Mouse (Mus musculus) heart, embryonic 13.5 days (tissue): Measurements from ENCODE around the gene Hccs. TPM values are rescaled to one million over a fixed set of nuclear protein-coding genes. Genes with fewer than 3 reads are reported as not detected.
"Not testable (repeated sequence)": the region's sequence is repeated elsewhere in the genome, so short reads cannot be mapped to it uniquely, and the experiment has no call there.

Experiments
- ATAC-seq: fragments of 200-750 bp; cut with Nextera tagmentation; 2 replicates; pipeline ENCODE4 v1.8.0; 2017; ENCODE audit warnings: moderate TSS enrichment; ENCODE audit not compliant: insufficient number of reproducible peaks, low FRiP score, low TSS enrichment; ENCODE audit errors: extremely low read depth
- H3K27ac ChIP-seq: fragments of 300-500 bp; sonication (generic); replicated peaks from 2 replicates; pipeline ENCODE4 v1.5.1; 2015; ENCODE audit warnings: moderate library complexity, mild to moderate bottlenecking, inconsistent platforms
- H3K27me3 ChIP-seq: fragments of 300-500 bp; sonication (generic); replicated peaks from 2 replicates; pipeline ENCODE4 v1.6.1; 2015; ENCODE audit warnings: mild to moderate bottlenecking, inconsistent platforms
- H3K36me3 ChIP-seq: fragments of 300-500 bp; sonication (generic); 2 replicates; pipeline ENCODE4 v1.6.1; 2015; ENCODE audit warnings: mild to moderate bottlenecking, inconsistent platforms
- H3K4me1 ChIP-seq: fragments of 300-500 bp; sonication (generic); 2 replicates; pipeline ENCODE4 v1.6.1; 2015; ENCODE audit warnings: inconsistent platforms
- H3K4me2 ChIP-seq: fragments of 300-500 bp; sonication (generic); 2 replicates; pipeline ENCODE4 v1.6.1; 2015; ENCODE audit warnings: inconsistent platforms, mild to moderate bottlenecking, moderate library complexity
- H3K4me3 ChIP-seq: fragments of 300-500 bp; sonication (generic); 2 replicates; pipeline ENCODE4 v1.5.1; 2015; ENCODE audit warnings: moderate library complexity, mild to moderate bottlenecking, inconsistent platforms
- H3K9ac ChIP-seq: fragments of 300-500 bp; sonication (generic); 2 replicates; pipeline ENCODE4 v1.6.1; 2015; ENCODE audit warnings: inconsistent platforms, mild to moderate bottlenecking, moderate library complexity
- H3K9me3 ChIP-seq: fragments of 300-500 bp; sonication (generic); 2 replicates; pipeline ENCODE4 v1.6.1; 2016; ENCODE audit warnings: inconsistent platforms
- WGBS: fragments of 180-500 bp; shearing (Covaris S2); methylation state at CpG from one replicate; pipeline ENCODE4 v1.1.7; 2015; ENCODE audit warnings: mixed read lengths; 5-methylcytosine and 5-hydroxymethylcytosine counted together
- polyA plus RNA-seq: library from polyadenylated mRNA; unstranded; fragments of >200 nt; fragmentation: Nextera tagmentation; extraction: Ambion mirVana; gene quantifications from 2 replicates; pipeline ENCODE4 v1.2.1, GENCODE M21; 2015

Hccs gene
- 42.1 and 45.3 TPM in 2 replicates for polyA plus RNA-seq

GRCm38 (mm10) chrX:169319945-169320667, at the start of gene Hccs:
Gene Hccs, minus strand, starts transcription at chrX:169320372.
- Histone ChIP-seq H3K4me1 (peaks cover 15% of the 10 kb centered on the region), H3K4me2 (peak within 1 kb of the TSS; percentile 70), H3K4me3 (peak within 1 kb of the TSS; percentile 65), H3K36me3 (peaks cover 13% of the 10 kb centered on the region), H3K27ac (peak within 1 kb of the TSS; percentile 83), H3K9me3 (no peaks in the 10 kb centered on the region; the same call in 1 of the 2 replicates), H3K9ac (peak within 1 kb of the TSS; percentile 85), H3K27me3 (no peaks in the 10 kb centered on the region)
- peak; percentile 99 for ATAC-seq
- WGBS, result 17% methylated on average over 88 of the region's 97 CpGs

- no peaks in the 10 kb centered on the region for H3K4me1 ChIP-seq
- no peak overlapping the region for H3K27ac ChIP-seq
- WGBS, result 60% methylated on average over 4 of the region's 4 CpGs
- ATAC-seq, result no peak
- no peak overlapping the region for H3K9ac ChIP-seq
- H3K4me2 ChIP-seq, result no peak overlapping the region
- no peaks in the 10 kb centered on the region for H3K9me3 ChIP-seq
- H3K27me3 ChIP-seq, result no peaks in the 10 kb centered on the region
- H3K4me3 ChIP-seq, result no peak overlapping the region
- H3K36me3 ChIP-seq, result no peaks in the 10 kb centered on the region
Measured at GRCm38 (mm10) chrX:169357146-169357772, 37.1 kb upstream of the Hccs start.

- Histone ChIP-seq H3K9me3 (no peaks in the 10 kb centered on the region), H3K36me3 (no peaks in the 10 kb centered on the region), H3K4me3 (no peak overlapping the region), H3K9ac (no peak overlapping the region), H3K27me3 (no peaks in the 10 kb centered on the region), H3K4me1 (no peaks in the 10 kb centered on the region), H3K27ac (no peak overlapping the region), H3K4me2 (no peak overlapping the region)
- 67% methylated on average over 3 of the region's 3 CpGs for WGBS
- ATAC-seq, result no peak
Measured at GRCm38 (mm10) chrX:169338213-169338612, 18.0 kb upstream of the Hccs start.

- Histone ChIP-seq H3K4me1 (no peaks in the 10 kb centered on the region), H3K4me2 (no peak overlapping the region), H3K4me3 (no peak overlapping the region), H3K36me3 (no peaks in the 10 kb centered on the region), H3K9me3 (no peaks in the 10 kb centered on the region), H3K27me3 (no peaks in the 10 kb centered on the region), H3K27ac (no peak overlapping the region), H3K9ac (no peak overlapping the region)
- no peak for ATAC-seq
Measured at GRCm38 (mm10) chrX:169337559-169337958, 17.4 kb upstream of the Hccs start.

GRCm38 (mm10) chrX:169332264-169332663, 12.1 kb upstream of the Hccs start:
- no peak overlapping the region for H3K4me2 ChIP-seq
- H3K9me3 ChIP-seq, result no peaks in the 10 kb centered on the region
- no peak overlapping the region for H3K4me3 ChIP-seq
- no peak overlapping the region for H3K9ac ChIP-seq
- H3K27ac ChIP-seq, result no peak overlapping the region
- H3K4me1 ChIP-seq, result no peaks in the 10 kb centered on the region
- no peaks in the 10 kb centered on the region for H3K36me3 ChIP-seq
- ATAC-seq, result no peak
- no peaks in the 10 kb centered on the region for H3K27me3 ChIP-seq
- 35% methylated on average over 3 of the region's 3 CpGs for WGBS

GRCm38 (mm10) chrX:169325929-169326595, 5.9 kb upstream of the Hccs start:
- Histone ChIP-seq H3K27me3 (no peaks in the 10 kb centered on the region), H3K36me3 (no peaks in the 10 kb centered on the region), H3K9me3 (no peaks in the 10 kb centered on the region), H3K4me2 (no peak overlapping the region), H3K4me1 (no peaks in the 10 kb centered on the region), H3K9ac (no peak overlapping the region), H3K4me3 (no peak overlapping the region), H3K27ac (no peak overlapping the region)
- 69% methylated on average over 3 of the region's 3 CpGs for WGBS
- no peak for ATAC-seq

GRCm38 (mm10) chrX:169320668-169321005, 465 bp upstream of the Hccs start:
- not testable (repeated sequence) for H3K9me3 ChIP-seq, H3K27me3 ChIP-seq, H3K36me3 ChIP-seq, H3K27ac ChIP-seq, ATAC-seq
- WGBS, result 20% methylated on average over 15 of the region's 15 CpGs
- peak overlapping the region; percentile 65 for H3K4me3 ChIP-seq
- H3K4me2 ChIP-seq, result peak overlapping the region; percentile 70
- peak overlapping the region; percentile 50; the same call in 1 of the 2 replicates for H3K9ac ChIP-seq
- peaks cover 15% of the 10 kb centered on the region for H3K4me1 ChIP-seq

- peaks cover 15% of the 10 kb centered on the region for H3K4me1 ChIP-seq
- peak overlapping the region; percentile 83 for H3K27ac ChIP-seq
- no peak for ATAC-seq
- H3K9me3 ChIP-seq, result no peaks in the 10 kb centered on the region; the same call in 1 of the 2 replicates
- H3K4me2 ChIP-seq, result peak overlapping the region; percentile 70
- no peaks in the 10 kb centered on the region for H3K27me3 ChIP-seq
- H3K9ac ChIP-seq, result peak overlapping the region; percentile 85
- 40% methylated on average over 12 of the region's 12 CpGs for WGBS
- peaks cover 20% of the 10 kb centered on the region for H3K36me3 ChIP-seq
- H3K4me3 ChIP-seq, result peak overlapping the region; percentile 65
Measured at GRCm38 (mm10) chrX:169319066-169319760, 959 bp downstream of the Hccs start.

- H3K27me3 ChIP-seq, result no peaks in the 10 kb centered on the region
- H3K36me3 ChIP-seq, result peaks cover 29% of the 10 kb centered on the region
- H3K9ac ChIP-seq, result no peak overlapping the region
- H3K4me3 ChIP-seq, result no peak overlapping the region
- ATAC-seq, result no peak
- no peaks in the 10 kb centered on the region for H3K9me3 ChIP-seq
- WGBS, result 92% methylated on average over 3 of the region's 3 CpGs
- H3K4me1 ChIP-seq, result no peaks in the 10 kb centered on the region
- H3K4me2 ChIP-seq, result no peak overlapping the region
- H3K27ac ChIP-seq, result no peak overlapping the region
Measured at GRCm38 (mm10) chrX:169308559-169308958, 11.6 kb downstream of the Hccs start.

- H3K4me2 ChIP-seq, result no peak overlapping the region
- no peak for ATAC-seq
- H3K9me3 ChIP-seq, result no peaks in the 10 kb centered on the region
- no peak overlapping the region for H3K27ac ChIP-seq
- no peaks in the 10 kb centered on the region for H3K4me1 ChIP-seq
- no peak overlapping the region for H3K9ac ChIP-seq
- WGBS, result 32% methylated on average over 3 of the region's 3 CpGs
- no peak overlapping the region for H3K4me3 ChIP-seq
- H3K36me3 ChIP-seq, result 0 out of 2 replicates have a peak, but pooled peaks cover 4% of the 10 kb centered on the region
- H3K27me3 ChIP-seq, result no peaks in the 10 kb centered on the region
Measured at GRCm38 (mm10) chrX:169303945-169304344, 16.2 kb downstream of the Hccs start.
